20 mouse cellular contexts compared by ENCODE assay signal in the genomic region with DNA sequence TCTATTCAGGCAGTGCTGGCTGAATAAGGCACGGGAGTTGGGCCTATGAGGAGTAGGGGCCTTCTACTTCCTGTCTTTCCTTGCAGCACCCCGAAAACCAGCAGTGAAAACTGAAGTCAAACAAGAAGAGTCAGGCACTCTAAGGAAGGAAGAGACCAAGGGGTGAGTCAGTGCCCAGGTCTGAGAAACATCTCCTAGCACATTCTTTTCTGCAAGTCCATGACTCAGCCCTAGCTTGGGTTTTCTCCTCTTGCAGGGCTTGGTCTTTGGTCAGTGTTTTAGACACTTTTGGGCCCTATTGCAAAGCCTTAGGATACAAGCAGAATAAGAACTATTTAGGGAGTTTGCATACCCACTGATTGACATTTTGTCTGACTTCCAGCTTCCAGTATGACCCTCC. TPM values are rescaled to one million over a fixed set of nuclear protein-coding genes. Genes with fewer than 3 reads are reported as not detected.
DNase-seq lines count a peak whose midpoint lies in the region; ATAC-seq and TF ChIP-seq lines count a peak whose summit lies in the region.
"Had no signal": no experiment of that assay in that cellular context is flagged by ENCODE, and none has a peak within 500 bp of the region (broad histone marks: within the 10 kb centered on the region; RNA-seq: fewer than 3 reads in every experiment).

No protein-coding gene starts in this region.

- TF ChIP-seq CTCF in heart, postnatal 0 days (IDR thresholded peaks at IDR 0.05; ENCODE audit: low read depth), result no peak
- TF ChIP-seq CTCF in Patski (IDR thresholded peaks at IDR 0.05), result no peak

- CTCF ChIA-PET in Patski (lab: Charles Lee), result interaction anchor here (1.3 to 1.4 kb wide), 2 partner anchors 21 to 220 kb away, joined by 3 to 6 read pairs; no protein-coding TSS in a partner anchor

- H3K4me1 ChIP-seq in heart, postnatal 0 days (ENCODE audit: control insufficient read depth, insufficient read depth), result no peaks in the 10 kb centered on the region
- H3K4me1 ChIP-seq in forebrain, embryonic 15.5 days, result no peaks in the 10 kb centered on the region
- H3K4me1 ChIP-seq: embryonic facial prominence, embryonic 13.5 days; embryonic facial prominence, embryonic 15.5 days; forebrain, embryonic 13.5 days had no signal

- 71% methylated on average over 2 of the region's 2 CpGs for WGBS in heart, postnatal 0 days
- 91% methylated on average over 2 of the region's 2 CpGs for WGBS in forebrain, embryonic 15.5 days

- H3K4me2 ChIP-seq in heart, postnatal 0 days (ENCODE audit: low read depth, low read length), result no peak overlapping the region
- no peak overlapping the region for H3K4me2 ChIP-seq in forebrain, embryonic 15.5 days (replicated peaks)
- H3K4me2 ChIP-seq: embryonic facial prominence, embryonic 13.5 days; embryonic facial prominence, embryonic 15.5 days; forebrain, embryonic 13.5 days had no signal

- POLR2A ChIA-PET in Patski (lab: Charles Lee), result interaction anchor here (0.6 kb wide), 1 partner anchor 24 kb away, joined by 3 read pairs; no protein-coding TSS in a partner anchor

- H3K4me3 ChIP-seq in heart, postnatal 0 days (ENCODE audit: low read depth, low read length), result no peak overlapping the region
- H3K4me3 ChIP-seq in forebrain, embryonic 15.5 days, result no peak overlapping the region
- H3K4me3 ChIP-seq: embryonic facial prominence, embryonic 13.5 days; embryonic facial prominence, embryonic 15.5 days; forebrain, embryonic 13.5 days had no signal

- TF ChIP-seq EP300 in heart, postnatal 0 days (IDR thresholded peaks at IDR 0.05; ENCODE audit: low read depth), result no peak

- no peak overlapping the region for H3K9ac ChIP-seq in heart, postnatal 0 days (replicated peaks; ENCODE audit: low read depth, low read length)
- H3K9ac ChIP-seq in forebrain, embryonic 15.5 days (replicated peaks), result no peak overlapping the region
- H3K9ac ChIP-seq: embryonic facial prominence, embryonic 13.5 days; embryonic facial prominence, embryonic 15.5 days; forebrain, embryonic 13.5 days had no signal

- in situ Hi-C loops in Patski (cut with MboI; ENCODE audit: low pct_unique_long_range_greater_than_20kb), result no loop called here

- H3K36me3 ChIP-seq in heart, postnatal 0 days (replicated peaks; ENCODE audit: control insufficient read depth, insufficient read depth, low read length), result peaks cover 70% of the 10 kb centered on the region
- H3K36me3 ChIP-seq in forebrain, embryonic 15.5 days, result peaks cover 48% of the 10 kb centered on the region

- intact Hi-C loops in heart, postnatal 25 days (cut with DNase I), result no loop called here

- no peak overlapping the region for H3K27ac ChIP-seq in heart, postnatal 0 days (ENCODE audit: low read depth)
- no peak overlapping the region for H3K27ac ChIP-seq in forebrain, embryonic 15.5 days (replicated peaks)
- H3K27ac ChIP-seq: embryonic facial prominence, embryonic 13.5 days; embryonic facial prominence, embryonic 15.5 days; forebrain, embryonic 13.5 days had no signal

- no peaks in the 10 kb centered on the region for H3K9me3 ChIP-seq in heart, postnatal 0 days (replicated peaks; ENCODE audit: control insufficient read depth, low read length)
- H3K9me3 ChIP-seq in forebrain, embryonic 15.5 days, result no peaks in the 10 kb centered on the region
- H3K9me3 ChIP-seq: embryonic facial prominence, embryonic 13.5 days; embryonic facial prominence, embryonic 15.5 days; forebrain, embryonic 13.5 days had no signal

- peak; percentile 1 for DNase-seq in heart, postnatal 0 days (ENCODE audit: low spot score)
- no peak for DNase-seq in heart, postnatal 25 days (ENCODE audit: low spot score)
- DNase-seq in 416B (ENCODE audit: low read depth), result peak; percentile 64
- no peak for DNase-seq in Patski (ENCODE audit: low read depth, low spot score)
- no peak for DNase-seq in frontal cortex, postnatal 14 days (ENCODE audit: low spot score in 2 of 2)
- DNase-seq in right cerebral cortex, postnatal 36 days (ENCODE audit: low spot score in 2 of 2), result no peak
- DNase-seq: adrenal gland, adult 8-10 months; adrenal gland, postnatal 25 days; cerebellum, adult 11 months; cerebellum, adult 18-20 months; cerebellum, adult 8-10 months; cerebellum, adult 9-11 months; cerebellum, postnatal 14 days; cerebellum, postnatal 36 days; embryo, embryonic 11 days had no signal

- no peak; the same call in 1 of the 2 replicates for ATAC-seq in heart, postnatal 0 days (ENCODE audit: insufficient read depth, low read depth)
- ATAC-seq in Patski, result peak; percentile 97
- no peak for ATAC-seq in forebrain, embryonic 15.5 days (replicated peaks)
- ATAC-seq: forebrain, embryonic 13.5 days; forebrain, embryonic 16.5 days had no signal

- H3K27me3 ChIP-seq in heart, postnatal 0 days (ENCODE audit: control insufficient read depth, insufficient read depth, low read length), result no peaks in the 10 kb centered on the region
- no peaks in the 10 kb centered on the region for H3K27me3 ChIP-seq in Patski
- H3K27me3 ChIP-seq in forebrain, embryonic 15.5 days, result no peaks in the 10 kb centered on the region
- H3K27me3 ChIP-seq: embryonic facial prominence, embryonic 13.5 days; embryonic facial prominence, embryonic 15.5 days; forebrain, embryonic 13.5 days had no signal

RNA-seq across cellular contexts. Expression of gene Zswim9, which starts 12.8 kb away (rescaled TPM):
- 0.99 and 1.6 TPM in 2 replicates for total RNA-seq in heart, postnatal 0 days (2014; rRNA removed; ENCODE audit: low replicate concordance)
- polyA plus RNA-seq in heart, postnatal 0 days (2015; fragmentation: Nextera tagmentation; extraction: Ambion mirVana), result 3.6 and 5.7 TPM in 2 replicates
- 1 to 10 TPM; 7.6 to 7.8 TPM for total RNA-seq in heart, postnatal 25 days (2021)
- 12.0 TPM for polyA plus RNA-seq in Patski (2021)
- polyA plus RNA-seq in forebrain, embryonic 15.5 days (2015; fragmentation: Nextera tagmentation; extraction: Ambion mirVana), result 12.8 and 14.6 TPM in 2 replicates

RNA-seq across cellular contexts. Expression of gene Lig1, which starts 14.3 kb away (rescaled TPM):
- total RNA-seq in heart, postnatal 0 days (2014; rRNA removed; ENCODE audit: low replicate concordance), result 2.9 and 12.9 TPM in 2 replicates
- polyA plus RNA-seq in heart, postnatal 0 days (2015; fragmentation: Nextera tagmentation; extraction: Ambion mirVana), result 20.1 TPM in 2 replicates
- total RNA-seq in heart, postnatal 25 days (2021), result 1 to 10 TPM; 3.9 to 4.0 TPM
- 33.2 TPM for polyA plus RNA-seq in Patski (2021)
- polyA plus RNA-seq in forebrain, embryonic 15.5 days (2015; fragmentation: Nextera tagmentation; extraction: Ambion mirVana), result 50.7 and 54.9 TPM in 2 replicates

RNA-seq across cellular contexts. Expression of gene Pla2g4c, which starts 33.1 kb away (rescaled TPM):
- total RNA-seq in heart, postnatal 0 days (2014; rRNA removed; ENCODE audit: low replicate concordance), result 0.15 and 0.27 TPM in 2 replicates
- polyA plus RNA-seq in heart, postnatal 0 days (2015; fragmentation: Nextera tagmentation; extraction: Ambion mirVana), result 0.07 and 0.12 TPM in 2 replicates
- total RNA-seq in heart, postnatal 25 days (2021), result under 1 TPM in 1 of 2 experiments, not detected in 1; 0.10 TPM
- polyA plus RNA-seq in Patski (2021), result 0.40 TPM
- polyA plus RNA-seq in forebrain, embryonic 15.5 days (2015; fragmentation: Nextera tagmentation; extraction: Ambion mirVana), result 0.61 and 0.65 TPM in 2 replicates

Comparison
In these comparisons a context has a peak if more than half of its experiments do, and no peak if none do; other contexts are left out.
1. DNase-seq: peak in heart, postnatal 0 days (single experiment) and 416B (single experiment); none in heart, postnatal 25 days (single experiment), Patski (single experiment), frontal cortex, postnatal 14 days (0 of 2) and right cerebral cortex, postnatal 36 days (0 of 2).